Mouse (Mus musculus) G1E (cell line): ENCODE data around the gene Rftn1. TPM values are rescaled to one million over a fixed set of nuclear protein-coding genes. Genes with fewer than 3 reads are reported as not detected.

Experiments
- ATAC-seq: 2 replicates; pipeline ENCODE4 v1.8.0; 2016; ENCODE audit warnings: mild to moderate bottlenecking; ENCODE audit not compliant: insufficient number of reproducible peaks, poor library complexity, low FRiP score, severe bottlenecking; ENCODE audit errors: extremely low read depth
- DNase-seq: peaks from one replicate; pipeline ENCODE4 v3.0.0; 2012; ENCODE audit warnings: low spot score
- H3K27me3 ChIP-seq: 2 replicates; pipeline ENCODE4 v1.6.1; 2012; ENCODE audit warnings: mild to moderate bottlenecking, low read length, inconsistent platforms; ENCODE audit not compliant: insufficient read depth
- H3K36me3 ChIP-seq: replicated peaks from 2 replicates; pipeline ENCODE3; 2012; ENCODE audit warnings: mild to moderate bottlenecking, inconsistent platforms
- H3K4me1 ChIP-seq: 2 replicates; pipeline ENCODE4 v1.6.1; 2012; ENCODE audit warnings: low read depth, low read length, inconsistent platforms, mixed read lengths; ENCODE audit not compliant: insufficient read depth
- H3K4me3 ChIP-seq: 2 replicates; pipeline ENCODE4 v1.5.1; 2012; ENCODE audit warnings: low read depth, mild to moderate bottlenecking, inconsistent platforms, low read length, moderate library complexity, mixed read lengths
- H3K9me3 ChIP-seq: replicated peaks from 2 replicates; pipeline ENCODE4 v1.6.1; 2012; ENCODE audit warnings: inconsistent platforms
- CTCF ChIP-seq: IDR thresholded peaks from 2 replicates; pipeline ENCODE4 v1.5.1; 2012; ENCODE audit warnings: low read depth, low read length, inconsistent platforms, mixed read lengths
- GATA1 ChIP-seq: IDR thresholded peaks from 2 replicates; pipeline ENCODE4 v1.6.1; 2012; ENCODE audit warnings: borderline replicate concordance, low read length, inconsistent platforms, mixed read lengths
- GATA2 ChIP-seq: IDR thresholded peaks from 2 replicates; pipeline ENCODE4 v1.6.1; 2012; ENCODE audit warnings: low read depth, low read length, inconsistent platforms, borderline replicate concordance
- POLR2AphosphoS5 ChIP-seq: IDR thresholded peaks from 2 replicates; pipeline ENCODE4 v1.6.1; 2012; ENCODE audit warnings: low read depth, low read length, inconsistent platforms; ENCODE audit not compliant: insufficient replicate concordance
- TAL1 ChIP-seq: conservative IDR thresholded peaks from 2 replicates; pipeline ENCODE4 v1.6.1; 2012; ENCODE audit warnings: low read depth, low read length, inconsistent platforms, mixed read lengths
- polyA plus RNA-seq: library from polyadenylated mRNA; stranded (reverse); fragments of >175 nt; gene quantifications from 2 replicates; pipeline ENCODE4 v1.2.3, GENCODE M21; 2012
- total RNA-seq, 2 experiments: library from RNA; stranded (forward) in 1 of 2; stranded (reverse) in 1 of 2; fragments of 200-1000 nt in 1 of 2; fragments of >200 nt in 1 of 2; fragmentation: Nextera tagmentation in 1 of 2; gene quantifications; 2 replicates each; pipeline ENCODE4 v1.2.3; 2014 to 2017

Gene Rftn1
- total and polyA plus RNA-seq, 3 experiments: not detected

- Histone ChIP-seq H3K9me3 (peaks cover 41% of the 10 kb centered on the region), H3K4me3 (no peak overlapping the region), H3K27me3 (no peaks in the 10 kb centered on the region), H3K36me3 (no peaks in the 10 kb centered on the region), H3K4me1 (no peaks in the 10 kb centered on the region)
- ATAC-seq: no peak
- TF ChIP-seq GATA1 (no peak), CTCF (no peak), POLR2AphosphoS5 (no peak), GATA2 (no peak), TAL1 (no peak)
- no peak for DNase-seq
Measured at GRCm38 (mm10) chr17:49951856-49952607, 238.4 kb downstream of the Rftn1 start.

GRCm38 (mm10) chr17:49951491-49951855 is 239.0 kb downstream of the Rftn1 start:
- H3K36me3 ChIP-seq: no peaks in the 10 kb centered on the region
- DNase-seq: no peak
- H3K9me3 ChIP-seq: peaks cover 40% of the 10 kb centered on the region
- TF ChIP-seq CTCF: no peak
- TF ChIP-seq TAL1: no peak
- TF ChIP-seq GATA2: no peak
- no peak for TF ChIP-seq GATA1
- TF ChIP-seq POLR2AphosphoS5: no peak
- H3K4me3 ChIP-seq: no peak overlapping the region
- no peaks in the 10 kb centered on the region for H3K27me3 ChIP-seq
- ATAC-seq: no peak
- no peaks in the 10 kb centered on the region for H3K4me1 ChIP-seq

GRCm38 (mm10) chr17:49942674-49943073 is 247.8 kb downstream of the Rftn1 start:
- DNase-seq: no peak
- Histone ChIP-seq H3K4me3 (no peak overlapping the region), H3K9me3 (peaks cover 71% of the 10 kb centered on the region), H3K4me1 (no peaks in the 10 kb centered on the region), H3K27me3 (no peaks in the 10 kb centered on the region), H3K36me3 (no peaks in the 10 kb centered on the region)
- no peak for ATAC-seq
- no peak for TF ChIP-seq GATA1
- no peak for TF ChIP-seq TAL1
- TF ChIP-seq GATA2: no peak
- TF ChIP-seq POLR2AphosphoS5: no peak
- no peak for TF ChIP-seq CTCF

Other genes starting within 250 kb of the Rftn1 start
- gene Dazl, start 103.0 kb upstream of the Rftn1 start, total RNA-seq (2014; fragmentation: Nextera tagmentation): not detected in 2 replicates
- 0.05 TPM in 1 of 2 replicates, not detected in the other for gene Dazl, start 103.0 kb upstream of the Rftn1 start, total RNA-seq (2017)
- gene Dazl, start 103.0 kb upstream of the Rftn1 start, polyA plus RNA-seq: not detected in 2 replicates